Mouse (Mus musculus) T-cell, adult 2 months (primary cell): ENCODE measurements around the gene Aebp2.
A peak's percentile ranks its signal among the peaks of the same experiment; 100 is the strongest.

Experiments
- DNase-seq: peaks from one replicate; pipeline ENCODE4 v3.0.0; 2022; ENCODE audit warnings: low spot score

The Aebp2 gene

DNA sequence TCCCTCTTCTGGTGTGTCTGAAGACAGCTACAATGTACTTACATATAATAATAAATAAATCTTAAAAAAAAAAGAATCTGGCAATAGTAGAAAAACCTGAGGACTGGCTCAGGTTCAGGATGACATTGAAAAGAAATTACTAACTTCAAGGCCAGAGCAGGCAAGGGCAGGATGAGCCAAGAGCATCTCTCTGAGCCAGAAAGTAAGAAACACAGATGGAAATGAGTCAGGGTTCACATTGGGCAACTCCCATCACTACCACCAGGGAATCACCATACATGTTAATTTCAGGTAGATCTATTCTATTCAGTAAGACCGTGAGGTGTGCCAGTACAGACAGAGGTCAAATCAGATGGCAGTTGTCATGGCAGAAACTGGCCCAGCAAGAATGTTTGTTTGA, 76.1 kb downstream of the Aebp2 start:
- no peak for DNase-seq

DNA sequence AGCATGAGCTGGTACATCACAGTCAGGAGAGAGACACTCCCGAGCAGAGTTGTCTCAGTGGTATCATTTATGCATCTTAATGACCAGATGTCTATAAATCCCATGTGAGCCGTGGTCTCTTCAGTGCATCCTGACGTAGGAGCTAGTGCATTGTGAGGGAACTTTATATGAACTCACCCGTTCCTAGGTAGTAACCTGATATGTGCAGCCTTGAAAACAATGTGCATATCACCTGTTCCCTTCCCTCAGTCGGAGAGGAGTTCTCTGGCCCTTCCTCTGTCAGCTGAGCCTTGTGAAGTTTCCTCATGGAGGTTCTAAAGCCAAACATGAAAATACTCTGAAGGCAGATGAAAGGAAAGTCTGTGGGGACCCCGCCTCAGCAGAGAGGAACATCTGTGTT, 78.8 kb downstream of the Aebp2 start:
- no peak for DNase-seq

DNA sequence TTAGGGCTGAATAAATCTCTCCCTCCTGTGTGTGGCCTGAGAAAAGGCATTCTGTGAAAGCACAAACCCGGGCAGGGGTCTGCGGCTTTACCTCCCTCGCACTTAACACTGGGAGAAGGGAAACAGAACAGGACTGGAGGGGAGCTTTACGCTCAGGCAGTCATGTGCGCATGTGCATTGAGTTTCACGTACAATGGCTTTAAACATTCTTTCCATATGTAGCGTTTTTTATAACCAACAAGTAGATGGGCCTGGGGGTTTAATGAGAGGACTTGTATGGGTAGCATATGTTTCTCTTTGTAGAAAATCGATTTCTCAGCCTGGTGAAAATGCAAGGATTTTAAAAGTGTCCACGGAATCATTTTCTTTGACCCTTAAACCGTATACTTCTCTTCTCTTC, 82.7 kb downstream of the Aebp2 start:
- DNase-seq, result no peak

DNA sequence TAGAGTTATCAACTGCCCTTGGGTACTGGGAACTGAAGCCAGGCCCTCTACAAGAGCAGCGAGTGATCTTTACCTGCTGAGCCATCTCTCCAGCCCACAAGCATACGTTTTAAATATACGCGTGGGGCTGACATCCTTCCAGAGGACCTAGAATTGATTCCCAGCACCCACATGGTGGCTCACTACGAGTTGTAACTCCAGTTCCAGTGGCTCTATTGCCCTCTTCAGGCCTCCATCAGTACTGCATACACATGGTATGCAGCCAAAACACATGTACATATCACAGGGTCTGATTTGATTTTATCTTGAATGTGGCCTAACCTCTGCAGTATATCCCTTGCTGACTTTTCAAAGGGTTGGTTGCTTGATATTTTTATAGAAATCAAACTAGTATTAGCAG, 83.6 kb downstream of the Aebp2 start:
- DNase-seq, result no peak

DNA sequence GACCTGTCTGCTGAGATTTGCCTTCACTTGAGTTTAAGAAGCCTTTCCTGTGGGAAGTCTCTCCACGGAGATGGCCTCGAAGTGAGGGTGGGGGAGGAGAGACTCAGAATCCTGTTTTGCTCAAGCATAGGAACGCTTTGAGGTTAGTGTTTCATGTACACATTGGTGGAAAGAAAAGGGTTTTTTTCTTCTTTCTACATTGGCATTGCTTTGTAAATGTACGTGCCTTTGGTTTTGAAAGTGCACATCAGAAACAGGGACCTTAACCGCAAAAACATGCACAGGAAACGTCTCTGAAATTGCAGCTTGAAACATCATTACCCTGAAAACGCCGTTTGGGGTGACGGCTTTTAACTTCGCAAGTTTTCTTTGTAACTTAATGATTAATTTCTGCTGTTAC, 85.6 kb downstream of the Aebp2 start:
- DNase-seq, result peak; percentile 84

DNA sequence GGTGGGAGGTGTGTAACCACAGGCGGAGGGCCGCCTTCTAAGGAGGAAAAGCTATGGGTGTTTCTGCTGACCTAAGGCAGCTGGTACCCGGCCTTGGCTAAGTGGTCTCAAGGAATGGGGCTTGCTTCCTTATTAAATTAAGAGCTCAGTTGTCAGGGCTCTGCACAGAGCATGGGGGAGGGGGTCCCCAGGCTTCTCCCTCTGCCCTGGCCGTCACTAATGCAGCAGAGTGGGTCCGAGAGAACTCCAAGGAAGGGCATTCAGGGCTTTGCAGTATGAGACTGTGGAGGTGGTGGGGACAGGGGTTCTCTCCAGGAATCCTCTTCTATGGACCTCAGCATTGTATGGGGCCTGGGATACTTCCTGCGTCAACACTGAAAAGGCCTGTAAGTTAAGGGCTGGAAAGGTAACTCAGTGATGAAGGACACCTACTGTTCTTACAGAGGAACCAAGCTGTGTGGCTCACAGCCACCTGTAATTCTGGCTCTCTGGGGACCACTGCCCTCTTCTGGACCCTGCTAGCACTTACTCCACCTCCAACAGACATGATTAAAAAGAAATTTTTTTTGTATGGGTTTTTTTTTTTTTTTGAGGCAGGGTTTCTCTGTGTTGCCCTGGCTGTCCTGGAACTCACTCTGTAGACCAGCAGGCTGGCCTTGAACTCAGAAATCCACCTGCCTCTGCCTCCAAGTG, 87.1 kb downstream of the Aebp2 start:
- peak; percentile 65 for DNase-seq

DNA sequence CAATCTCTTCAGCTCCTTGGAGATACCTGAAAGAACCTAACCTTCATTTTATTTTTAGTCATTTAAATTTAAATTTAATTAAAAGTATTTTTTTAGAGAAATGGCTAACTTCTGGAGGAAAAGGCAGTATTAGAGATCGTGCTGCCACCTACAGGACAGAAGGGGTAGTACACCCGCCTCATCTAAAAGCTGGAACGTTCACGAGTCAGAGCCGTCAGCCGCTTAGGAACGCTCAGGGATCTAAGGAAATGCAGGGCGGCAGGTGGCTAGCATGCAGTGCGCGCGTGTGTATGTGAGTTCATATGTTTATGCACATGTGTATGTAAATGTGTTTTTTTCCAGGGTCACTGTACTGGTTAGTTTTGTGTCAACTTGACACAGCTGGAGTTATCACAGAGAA, 90.3 kb downstream of the Aebp2 start:
- DNase-seq, result peak; percentile 38

DNA sequence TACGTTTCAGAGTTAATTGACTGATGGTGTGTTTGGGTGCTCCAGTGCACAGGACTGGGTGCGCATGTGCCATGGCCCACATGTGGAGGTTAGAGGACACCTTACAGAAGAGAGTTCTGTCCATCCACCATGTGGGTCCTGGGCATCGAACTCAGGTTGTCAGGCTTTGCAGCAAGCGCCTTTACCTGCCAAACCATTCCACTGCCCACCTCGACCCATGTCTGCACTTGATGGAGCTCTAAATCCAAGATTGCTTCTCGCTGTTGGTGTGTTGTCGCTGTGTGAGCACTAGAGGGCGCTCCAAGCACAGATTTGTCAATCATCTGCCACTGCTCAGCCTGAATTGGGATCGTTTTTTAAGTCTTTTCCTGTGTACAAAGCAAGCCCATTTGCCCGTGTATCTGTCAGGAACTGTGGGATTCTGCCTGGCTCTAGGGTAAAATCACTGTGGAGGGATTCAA, 92.5 kb downstream of the Aebp2 start:
- DNase-seq, result peak; percentile 70

DNA sequence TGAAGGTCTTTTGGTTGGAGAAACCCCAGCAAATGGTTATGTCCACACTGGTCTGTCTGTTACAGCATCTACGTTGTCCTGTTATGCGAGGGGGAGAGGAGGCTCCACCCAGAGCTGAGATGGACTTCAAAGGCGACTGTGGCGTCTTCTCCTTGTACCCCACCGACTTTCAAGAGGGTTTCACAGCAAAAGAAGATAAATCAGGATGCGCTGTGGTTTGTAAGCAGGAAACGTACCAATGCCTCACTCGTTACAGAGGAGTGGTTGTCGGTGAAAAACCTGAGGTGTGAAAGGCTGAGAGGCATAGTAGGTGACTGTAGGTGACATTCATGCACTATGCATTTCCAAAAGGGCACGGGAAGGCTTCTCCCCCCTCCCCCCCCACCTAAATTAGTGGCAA, 99.6 kb downstream of the Aebp2 start:
- peak; percentile 72 for DNase-seq
